Mouse (Mus musculus): ENCODE results near the gene Lrfn1.

GRCm38 (mm10) chr7:28490903-28491302, 39.1 kb downstream of the Lrfn1 start:
- TF ChIP-seq EP300 (IDR thresholded peaks at IDR 0.05; ENCODE audit: low read depth): no peak
- TF ChIP-seq CTCF (IDR thresholded peaks at IDR 0.05; ENCODE audit: low read depth): no peak

Data from liver, postnatal 0 days (tissue).